Mouse (Mus musculus) limb, embryonic 14.5 days (tissue): ENCODE measurements at regions not wholly inside any gene's neighbourhood (a gene's known extent, or its start where the extent isn't known, plus 50 kb on each side); places are given as distances from the start of the nearest gene placed in this dataset.

Experiments
- ATAC-seq: fragments of 200-750 bp; cut with Nextera tagmentation; 2 replicates; pipeline ENCODE4 v1.8.0; 2017; ENCODE audit warnings: low read depth, moderate number of reproducible peaks, moderate TSS enrichment; ENCODE audit not compliant: low FRiP score
- DNase-seq: peaks from one replicate; pipeline ENCODE4 v3.0.0-alpha.2; 2015; ENCODE audit warnings: low spot score
- H3K27ac ChIP-seq: fragments of 300-500 bp; sonication (generic); replicated peaks from 2 replicates; pipeline ENCODE4 v1.5.1; 2014; ENCODE audit warnings: low read depth, mild to moderate bottlenecking, low read length, moderate library complexity, mixed read lengths
- H3K27me3 ChIP-seq: fragments of 300-500 bp; sonication (generic); 2 replicates; pipeline ENCODE4 v1.6.1; 2014; ENCODE audit warnings: low read length, mixed read lengths; ENCODE audit not compliant: control insufficient read depth, insufficient read depth
- H3K36me3 ChIP-seq: fragments of 300-500 bp; sonication (generic); 2 replicates; pipeline ENCODE4 v1.6.1; 2014; ENCODE audit warnings: mild to moderate bottlenecking, low read length, moderate library complexity, mixed read lengths; ENCODE audit not compliant: control insufficient read depth, insufficient read depth
- H3K4me1 ChIP-seq: fragments of 300-500 bp; sonication (generic); 2 replicates; pipeline ENCODE4 v1.6.1; 2014; ENCODE audit warnings: antibody characterized with exemption, low read length, mixed read lengths; ENCODE audit not compliant: control insufficient read depth, insufficient read depth
- H3K4me2 ChIP-seq: fragments of 300-500 bp; sonication (generic); replicated peaks from 2 replicates; pipeline ENCODE4 v1.6.1; 2014; ENCODE audit warnings: low read depth, mild to moderate bottlenecking, low read length, moderate library complexity; ENCODE audit not compliant: severe bottlenecking
- H3K4me3 ChIP-seq: fragments of 300-500 bp; sonication (generic); replicated peaks from 2 replicates; pipeline ENCODE4 v1.5.1; 2014; ENCODE audit warnings: low read length
- H3K9ac ChIP-seq: fragments of 300-500 bp; sonication (generic); 2 replicates; pipeline ENCODE4 v1.6.1; 2014; ENCODE audit warnings: mild to moderate bottlenecking, low read depth, low read length, moderate library complexity; ENCODE audit not compliant: severe bottlenecking
- H3K9me3 ChIP-seq: fragments of 300-500 bp; sonication (generic); 2 replicates; pipeline ENCODE4 v1.6.1; 2016; ENCODE audit warnings: low read length; ENCODE audit not compliant: control insufficient read depth
- POLR2A ChIP-seq: fragments of 200-500 bp; IDR thresholded peaks from 2 replicates; pipeline ENCODE4 v1.8.0; 2012; ENCODE audit warnings: inconsistent platforms, mild to moderate bottlenecking, moderate library complexity, borderline replicate concordance; ENCODE audit not compliant: insufficient read depth, insufficient read length; ENCODE audit errors: extremely low read depth
- WGBS: fragments of 180-500 bp; shearing (Covaris S2); extraction: QIAGEN DNeasy Blood & Tissue Kit; methylation state at CpG from one replicate; pipeline ENCODE4 v1.1.7; 2014; 5-methylcytosine and 5-hydroxymethylcytosine counted together

GRCm38 (mm10) chr1:76024650-76025049, 478.6 kb downstream of the Slc4a3 start:
- ATAC-seq (no peak), DNase-seq (no peak)
- Histone ChIP-seq H3K27ac (no peak overlapping the region), H3K27me3 (no peaks in the 10 kb centered on the region), H3K4me3 (no peak overlapping the region), H3K4me1 (peaks cover 11% of the 10 kb centered on the region), H3K36me3 (no peaks in the 10 kb centered on the region), H3K9me3 (no peaks in the 10 kb centered on the region), H3K9ac (no peak overlapping the region), H3K4me2 (no peak overlapping the region)
- 38% methylated on average over 3 of the region's 3 CpGs for WGBS
- no peak for TF ChIP-seq POLR2A

DNA sequence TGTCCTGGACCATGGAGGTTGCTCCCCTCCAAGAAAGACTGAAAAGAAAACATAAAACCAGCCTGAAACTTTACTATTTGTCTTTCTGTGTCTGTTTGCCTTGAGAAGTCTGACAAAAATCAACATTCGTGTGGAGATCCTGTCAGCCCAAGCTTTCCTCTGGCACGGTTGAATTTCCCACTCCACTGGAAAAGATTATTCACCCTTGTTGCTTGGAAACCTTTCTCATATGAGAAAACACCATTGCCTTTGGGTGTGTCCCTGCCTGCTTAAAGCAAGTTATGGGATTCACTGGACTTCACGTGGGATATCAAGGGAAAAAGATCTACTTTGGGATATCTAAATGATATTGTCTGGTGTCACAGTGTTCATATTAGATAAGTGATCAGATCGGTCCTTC, 479.3 kb downstream of the Slc4a3 start:
- H3K27ac ChIP-seq: 0 out of 2 replicates have a peak overlapping the region, but pooled peaks have one; percentile 8
- H3K4me1 ChIP-seq: peaks cover 15% of the 10 kb centered on the region
- H3K36me3 ChIP-seq: no peaks in the 10 kb centered on the region
- WGBS: 63% methylated on average over 4 of the region's 4 CpGs
- H3K4me3 ChIP-seq: no peak overlapping the region
- no peak for ATAC-seq
- H3K4me2 ChIP-seq: no peak overlapping the region
- H3K9ac ChIP-seq: no peak overlapping the region
- DNase-seq: peak; percentile 18
- no peaks in the 10 kb centered on the region for H3K27me3 ChIP-seq
- no peak for TF ChIP-seq POLR2A
- H3K9me3 ChIP-seq: no peaks in the 10 kb centered on the region

GRCm38 (mm10) chr1:76029059-76029458, 483.0 kb downstream of the Slc4a3 start:
- no peak overlapping the region for H3K4me2 ChIP-seq
- H3K36me3 ChIP-seq: no peaks in the 10 kb centered on the region
- peaks cover 24% of the 10 kb centered on the region for H3K4me1 ChIP-seq
- H3K4me3 ChIP-seq: no peak overlapping the region
- no peak overlapping the region for H3K9ac ChIP-seq
- no peaks in the 10 kb centered on the region for H3K27me3 ChIP-seq
- TF ChIP-seq POLR2A: no peak
- ATAC-seq (no peak), DNase-seq (no peak)
- no peak overlapping the region for H3K27ac ChIP-seq
- H3K9me3 ChIP-seq: no peaks in the 10 kb centered on the region
- 65% methylated on average over 1 of the region's 1 CpGs for WGBS

DNA sequence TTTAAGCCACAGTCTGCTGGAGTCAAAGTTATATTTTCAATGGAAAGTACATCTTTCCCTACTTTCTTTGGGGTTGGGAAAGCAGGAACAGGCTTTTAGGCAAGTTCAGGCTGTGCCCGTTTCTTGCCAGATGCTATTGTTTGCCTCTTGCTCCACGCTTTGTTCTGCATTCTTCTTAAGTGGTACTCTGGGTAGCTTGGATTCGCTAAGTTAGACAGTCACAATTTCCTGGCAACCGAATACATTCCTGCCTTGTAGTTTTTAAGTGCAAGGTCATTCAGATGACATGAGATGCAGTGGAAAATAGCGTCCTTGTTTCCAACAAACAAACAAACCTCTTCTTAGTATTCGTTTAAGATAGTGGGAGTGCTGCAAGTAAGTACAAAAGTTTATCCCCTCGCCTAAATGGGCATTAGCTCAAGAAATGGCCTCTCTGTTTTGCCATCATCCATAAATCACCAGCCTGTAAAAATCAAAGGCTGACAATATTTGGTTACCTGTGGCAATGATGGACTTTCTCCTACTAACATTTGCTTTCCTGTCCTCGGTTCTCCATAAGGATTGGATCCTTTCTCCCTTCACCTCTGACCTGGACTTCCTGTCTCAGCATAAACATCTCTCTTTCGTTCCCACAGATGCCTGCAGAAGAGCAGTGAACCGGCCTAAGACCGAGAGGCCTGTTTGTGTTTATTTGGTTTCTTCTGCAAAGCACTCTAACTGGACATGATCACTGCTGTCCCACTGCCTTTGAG, 485.3 kb downstream of the Slc4a3 start:
- H3K4me1 ChIP-seq: peaks cover 20% of the 10 kb centered on the region
- 37% methylated on average over 11 of the region's 11 CpGs for WGBS
- H3K4me3 ChIP-seq: no peak overlapping the region
- H3K27me3 ChIP-seq: no peaks in the 10 kb centered on the region
- no peak for TF ChIP-seq POLR2A
- H3K9ac ChIP-seq: no peak overlapping the region
- no peak for DNase-seq
- H3K36me3 ChIP-seq: no peaks in the 10 kb centered on the region
- H3K4me2 ChIP-seq: no peak overlapping the region
- no peak overlapping the region for H3K27ac ChIP-seq
- no peaks in the 10 kb centered on the region for H3K9me3 ChIP-seq
- ATAC-seq: no peak

- H3K27me3 ChIP-seq: no peaks in the 10 kb centered on the region
- H3K4me3 ChIP-seq: no peak overlapping the region
- H3K4me2 ChIP-seq: no peak overlapping the region
- H3K9ac ChIP-seq: no peak overlapping the region
- ATAC-seq (no peak), DNase-seq (no peak)
- no peak for TF ChIP-seq POLR2A
- 7% methylated on average over 4 of the region's 4 CpGs for WGBS
- H3K9me3 ChIP-seq: no peaks in the 10 kb centered on the region
- H3K27ac ChIP-seq: no peak overlapping the region
- peaks cover 20% of the 10 kb centered on the region for H3K4me1 ChIP-seq
- no peaks in the 10 kb centered on the region for H3K36me3 ChIP-seq
These were observed 485.8 kb downstream of the Slc4a3 start for GRCm38 (mm10) chr1:76031923-76032285.
